Mouse (Mus musculus) embryo, embryonic 10 days (tissue): ENCODE results near the gene Ptgs1.
"Not testable (repeated sequence)": the region's sequence is repeated elsewhere in the genome, so short reads cannot be mapped to it uniquely, and the experiment has no call there.

ENCODE experiments used
- DNase-seq: peaks from one replicate; pipeline ENCODE4 v3.0.0-alpha.2; 2015; ENCODE audit warnings: low spot score

The Ptgs1 gene

DNA sequence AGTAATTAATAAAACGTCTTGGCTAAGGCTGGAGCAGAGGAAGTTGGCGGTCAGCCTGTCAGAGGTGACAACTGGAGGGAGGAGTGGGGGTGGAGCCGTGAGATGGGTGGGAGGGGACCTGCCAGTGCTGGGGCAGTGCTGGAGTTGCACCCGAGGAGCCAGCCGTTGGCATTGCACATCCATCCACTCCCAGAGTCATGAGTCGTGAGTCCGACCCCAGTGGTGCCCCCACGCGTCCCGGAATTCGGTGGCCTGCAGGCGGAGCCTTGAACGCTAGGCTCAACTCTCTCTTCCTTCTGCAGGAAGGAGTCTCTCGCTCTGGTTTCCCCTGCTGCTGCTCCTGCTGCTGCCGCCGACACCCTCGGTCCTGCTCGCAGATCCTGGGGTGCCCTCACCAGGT is at the start of gene Ptgs1:
Gene Ptgs1 (plus strand): TSS at position 61 of the 400 bp plus-strand sequence.
- DNase-seq = peak; percentile 48

DNA sequence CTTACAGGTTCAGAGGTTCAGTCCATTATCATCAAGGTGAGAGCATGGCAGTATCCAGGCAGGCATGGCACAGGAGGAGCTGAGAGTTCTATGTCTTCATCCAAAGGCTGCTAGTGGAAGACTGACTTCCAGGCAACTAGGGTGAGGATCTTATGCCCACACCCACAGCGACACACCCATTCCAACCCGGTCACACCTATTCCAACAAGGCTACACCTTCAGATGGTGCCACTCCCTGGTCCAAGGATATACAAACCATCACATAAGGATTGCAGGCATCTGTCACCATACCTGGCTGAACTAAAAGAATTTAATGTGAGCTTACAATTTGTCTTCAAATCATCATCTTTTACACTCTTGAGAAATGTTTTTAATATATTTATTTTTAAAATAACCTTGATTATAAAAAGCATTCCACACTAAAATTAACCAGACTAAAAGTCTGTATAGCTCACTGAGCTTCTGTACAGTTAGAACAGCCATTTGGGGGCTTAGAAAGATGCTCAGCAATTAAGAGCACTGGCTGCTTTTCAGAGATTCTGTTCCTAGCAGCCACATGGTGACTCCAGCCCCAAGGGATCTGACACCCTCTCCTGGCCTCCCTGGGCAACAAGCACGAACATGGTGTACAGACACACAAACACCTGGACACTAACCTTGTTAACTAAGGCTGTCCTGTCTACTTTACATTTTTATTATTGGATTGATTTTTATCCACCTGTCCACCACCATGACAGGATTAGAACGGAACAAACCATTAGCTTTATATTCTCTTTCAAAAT is 48.4 kb upstream of the Ptgs1 start:
- not testable (repeated sequence) for DNase-seq

GRCm38 (mm10) chr2:36183278-36183677 is 46.9 kb upstream of the Ptgs1 start:
- DNase-seq = no peak

DNA sequence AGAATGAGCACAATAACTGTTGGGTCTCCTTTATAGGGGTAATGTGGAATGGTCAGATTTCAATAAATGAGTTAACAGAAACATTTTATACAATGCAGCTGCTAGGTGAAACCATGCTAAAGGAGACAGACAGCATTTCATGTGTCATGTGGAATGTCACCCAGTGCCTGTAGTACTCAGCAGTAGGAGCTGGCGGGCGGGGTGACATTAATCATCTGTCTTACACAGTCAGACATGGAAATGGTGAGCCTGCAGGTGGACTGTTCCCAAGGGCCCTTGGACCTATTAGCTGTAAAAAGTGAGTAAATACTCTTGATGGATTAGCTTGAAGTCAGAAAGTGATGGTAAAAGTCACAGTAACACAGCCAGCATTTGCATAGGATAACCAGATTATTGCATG is 46.0 kb upstream of the Ptgs1 start:
- DNase-seq = no peak

GRCm38 (mm10) chr2:36184876-36185275 is 45.4 kb upstream of the Ptgs1 start:
- no peak for DNase-seq

GRCm38 (mm10) chr2:36189200-36189599 is 41.0 kb upstream of the Ptgs1 start:
- not testable (repeated sequence) for DNase-seq

DNA sequence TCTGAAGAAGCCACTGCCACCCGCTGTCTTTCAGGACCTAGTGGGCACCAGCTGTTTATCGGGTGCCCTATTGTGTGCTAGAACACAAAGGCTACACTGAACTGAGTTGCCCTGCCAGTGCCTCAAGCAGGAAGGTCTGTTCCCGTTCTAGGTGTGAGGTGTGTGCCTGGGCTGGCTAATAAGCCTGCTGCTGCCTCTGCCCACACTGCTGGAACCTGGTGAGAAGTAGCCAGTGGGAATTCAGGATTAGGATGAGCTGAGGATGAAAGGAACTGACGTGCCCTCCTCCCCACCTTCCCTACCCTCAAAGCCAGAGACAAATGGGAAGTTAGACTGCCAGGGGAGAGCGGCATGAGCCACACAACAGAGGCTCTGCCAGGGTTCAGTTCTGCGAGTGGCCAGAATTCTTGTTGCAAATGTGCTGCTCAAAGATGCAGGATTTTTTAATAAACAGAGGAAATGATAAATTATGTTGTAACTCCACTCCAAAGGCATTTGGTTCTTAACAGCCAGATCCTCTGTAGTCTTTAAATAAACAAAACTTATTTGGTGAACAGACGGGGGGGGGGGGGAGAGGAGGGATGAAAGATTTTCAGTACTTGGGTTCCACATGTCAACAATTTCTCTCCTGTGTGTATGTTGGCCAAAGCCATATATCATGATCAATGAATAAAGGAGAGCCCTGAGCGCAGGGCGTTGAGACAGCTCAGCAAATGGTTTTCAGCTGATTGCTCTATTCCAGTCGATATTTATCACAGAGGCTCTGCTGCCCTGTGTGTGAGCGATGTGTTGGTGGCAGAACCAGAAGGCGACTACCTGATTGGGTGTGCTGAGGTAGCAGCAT is 38.9 kb upstream of the Ptgs1 start:
- no peak for DNase-seq

DNA sequence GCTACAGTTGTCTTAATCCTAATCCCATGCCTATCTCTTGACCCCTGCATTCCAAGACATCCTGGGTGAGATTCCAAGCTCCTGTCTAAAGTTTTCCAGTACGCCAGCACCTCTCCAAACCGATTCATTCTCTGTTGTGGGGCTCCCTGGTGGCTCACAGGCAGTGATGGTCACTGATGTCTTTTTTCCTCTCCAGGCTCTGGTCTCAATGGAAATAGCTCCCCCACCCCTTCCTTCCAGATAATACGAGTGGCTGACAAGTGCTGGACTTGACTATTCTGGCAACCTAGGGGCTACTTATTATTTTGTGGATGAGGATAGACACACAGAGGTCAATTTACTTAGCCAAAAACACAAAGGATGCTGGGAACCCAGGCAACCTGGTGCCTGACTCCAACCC is 33.2 kb upstream of the Ptgs1 start:
- no peak for DNase-seq

- DNase-seq = peak; percentile 49
These were observed 32.0 kb upstream of the Ptgs1 start for GRCm38 (mm10) chr2:36197919-36198881.

GRCm38 (mm10) chr2:36198882-36199262 is 31.4 kb upstream of the Ptgs1 start:
- no peak for DNase-seq

DNA sequence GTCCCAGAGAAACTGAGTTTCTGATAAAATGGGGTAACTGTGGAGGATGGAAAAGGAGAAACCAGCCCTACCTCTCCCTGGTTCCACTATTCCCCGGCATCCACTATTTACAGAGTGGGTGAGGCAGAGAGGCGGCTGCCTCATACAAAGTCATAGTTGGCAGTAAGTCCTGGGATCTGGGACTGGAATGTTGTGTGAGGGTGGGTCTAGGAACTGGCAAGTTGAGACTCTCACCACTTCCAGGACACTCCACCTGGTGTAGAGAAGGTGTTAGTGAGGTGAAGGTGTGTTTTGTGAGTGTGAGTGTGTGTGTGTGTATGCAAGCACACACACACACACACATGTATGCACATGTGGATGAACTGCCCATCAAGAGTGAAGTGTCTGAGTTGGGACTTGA is 29.4 kb upstream of the Ptgs1 start:
- no peak for DNase-seq

DNA sequence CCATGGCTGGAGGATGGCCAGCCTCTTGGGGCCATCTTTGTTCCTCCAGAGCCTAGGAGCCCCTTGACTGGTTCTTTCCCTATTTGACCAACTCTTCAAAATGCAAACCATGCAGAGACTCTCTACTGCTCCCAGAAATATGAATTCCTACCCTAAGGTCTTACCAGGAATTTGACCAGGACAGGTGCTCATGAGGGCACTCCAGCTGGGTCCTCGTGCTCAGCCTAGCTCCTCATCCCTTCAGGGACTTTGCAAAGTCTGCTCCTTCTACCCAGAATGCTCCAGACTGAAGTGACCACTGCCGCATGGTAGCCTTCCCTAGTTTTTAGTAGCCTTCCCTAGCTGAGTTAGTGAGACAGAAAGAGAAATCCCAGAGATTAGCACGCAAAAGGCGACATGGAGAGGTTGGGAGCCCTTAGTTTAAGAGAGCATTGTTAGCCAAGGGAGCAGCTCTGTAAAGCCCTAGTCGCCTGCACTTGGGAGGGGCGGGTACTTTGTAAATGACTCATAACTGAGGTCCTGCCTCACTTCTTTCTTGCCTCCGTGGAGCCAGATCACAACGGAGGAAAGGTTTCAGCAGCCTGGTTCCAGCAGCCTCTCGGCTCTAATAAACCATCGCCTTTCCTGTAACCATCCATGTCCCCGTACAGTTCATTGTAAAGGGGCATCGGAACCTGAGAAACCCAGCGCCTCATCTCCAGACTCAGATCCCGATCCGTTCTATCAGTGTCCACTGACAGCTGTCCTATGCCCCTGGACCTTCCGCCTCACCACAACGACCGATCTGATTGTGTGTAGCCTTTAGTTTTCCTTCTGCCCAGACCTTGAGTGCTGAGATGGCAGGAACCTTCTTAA is 28.2 kb upstream of the Ptgs1 start:
- no peak for DNase-seq

DNA sequence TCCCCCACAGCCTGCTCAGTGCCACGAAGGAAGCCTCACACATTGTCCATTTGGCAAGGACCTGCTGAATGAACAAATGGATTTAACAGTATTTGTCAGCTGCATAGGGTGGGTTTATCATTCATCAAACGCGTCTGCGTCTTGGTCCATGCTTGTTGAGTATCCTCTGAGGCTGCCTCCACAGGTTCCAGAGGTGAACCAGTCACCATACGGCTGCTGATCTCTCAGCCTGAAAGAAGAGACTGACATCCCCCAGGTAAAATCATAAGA is 27.7 kb upstream of the Ptgs1 start:
- no peak for DNase-seq

DNA sequence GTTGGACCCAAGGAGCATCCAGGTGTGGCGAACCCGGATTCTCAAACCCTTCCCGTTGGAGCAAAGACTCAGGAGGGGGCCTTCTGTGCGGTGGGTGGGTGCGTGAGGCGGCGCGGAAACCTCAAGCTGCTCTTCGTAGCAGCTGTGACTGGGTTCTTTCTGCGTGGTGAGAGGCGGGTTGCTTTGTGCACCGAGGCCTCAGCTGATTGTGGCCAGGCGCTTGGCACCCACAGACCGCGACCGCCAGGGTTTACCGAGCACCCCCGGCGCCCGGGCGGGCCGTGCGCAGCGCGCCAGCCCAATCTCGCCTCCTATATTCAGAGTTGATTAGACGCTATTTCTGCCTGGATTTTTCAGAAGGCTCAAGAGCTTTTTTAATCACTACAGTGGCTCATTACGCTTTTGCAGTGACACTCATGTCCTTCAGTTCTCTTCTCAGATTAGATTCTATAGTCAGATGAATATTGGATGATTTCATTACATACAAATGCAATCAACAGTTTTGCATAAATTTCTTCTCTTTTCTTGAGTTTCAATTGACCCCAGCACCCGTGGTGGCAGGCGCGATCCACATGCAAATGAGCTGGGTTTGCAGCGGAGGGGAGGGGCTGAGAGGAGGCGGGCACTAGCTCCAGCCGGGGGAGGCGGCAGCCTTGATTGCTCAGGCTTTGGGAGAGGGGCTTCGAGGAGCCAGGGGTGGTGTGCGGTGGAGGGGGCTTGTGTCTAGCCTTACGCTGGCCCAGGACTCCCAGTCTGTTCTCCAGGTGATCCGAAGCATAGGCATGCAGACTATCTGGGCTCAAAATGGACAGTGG is 27.0 kb upstream of the Ptgs1 start:
- DNase-seq = peak; percentile 58

- no peak for DNase-seq
These were observed 25.6 kb upstream of the Ptgs1 start for GRCm38 (mm10) chr2:36204595-36204994.

- no peak for DNase-seq
These were observed 23.2 kb upstream of the Ptgs1 start for GRCm38 (mm10) chr2:36207071-36207470.

- DNase-seq = peak; percentile 57
These were observed 19.4 kb upstream of the Ptgs1 start for GRCm38 (mm10) chr2:36210796-36211195.

GRCm38 (mm10) chr2:36211785-36212184 is 18.4 kb upstream of the Ptgs1 start:
- peak; percentile 71 for DNase-seq

- DNase-seq = no peak
These were observed 17.1 kb upstream of the Ptgs1 start for GRCm38 (mm10) chr2:36213108-36213507.

- peak; percentile 94 for DNase-seq
These were observed 16.2 kb upstream of the Ptgs1 start for GRCm38 (mm10) chr2:36214023-36214422.

- DNase-seq = peak; percentile 59
These were observed 15.8 kb upstream of the Ptgs1 start for GRCm38 (mm10) chr2:36214425-36214824.
